Mouse (Mus musculus): Measurements from ENCODE around the gene Dusp22. TPM values are rescaled to one million over a fixed set of nuclear protein-coding genes. Genes with fewer than 3 reads are reported as not detected.

Dusp22 gene
- polyA plus RNA-seq, 1 experiment from 2014 or later, result 14.6 TPM

GRCm38 (mm10) chr13:30692644-30693385 is 33.0 kb downstream of the Dusp22 start:
- H3K4me1 ChIP-seq (ENCODE audit: insufficient read depth), result peaks cover 2% of the 10 kb centered on the region; the same call in 1 of the 2 replicates
- H3K27me3 ChIP-seq (ENCODE audit: insufficient read depth, low read length), result no peaks in the 10 kb centered on the region
- no peak overlapping the region for H3K27ac ChIP-seq (ENCODE audit: low read depth)
- H3K9me3 ChIP-seq (ENCODE audit: low read length), result no peaks in the 10 kb centered on the region
- TF ChIP-seq CTCF (IDR thresholded peaks at IDR 0.05; ENCODE audit: low read depth), result no peak
- TF ChIP-seq EP300 (IDR thresholded peaks at IDR 0.05; ENCODE audit: low read depth), result no peak
- H3K9ac ChIP-seq (replicated peaks), result no peak overlapping the region
- 0 out of 2 replicates have a peak, but pooled peaks cover 3% of the 10 kb centered on the region for H3K36me3 ChIP-seq (replicated peaks; ENCODE audit: insufficient read depth, low read length)
- H3K4me2 ChIP-seq (ENCODE audit: low read depth, low read length), result no peak overlapping the region
- WGBS (ENCODE audit: insufficient replicate concordance), result 73% methylated on average over 7 of the region's 7 CpGs
- ATAC-seq, result no peak
- no peak for DNase-seq
- H3K4me3 ChIP-seq (ENCODE audit: low read depth, low read length), result no peak overlapping the region

- 14% methylated on average over 1 of the region's 1 CpGs for WGBS (ENCODE audit: insufficient replicate concordance)
- H3K4me2 ChIP-seq (ENCODE audit: low read depth, low read length), result no peak overlapping the region
- H3K27ac ChIP-seq (ENCODE audit: low read depth), result no peak overlapping the region
- DNase-seq (no peak), ATAC-seq (no peak)
- H3K27me3 ChIP-seq (ENCODE audit: insufficient read depth, low read length), result no peaks in the 10 kb centered on the region
- H3K9ac ChIP-seq (replicated peaks), result no peak overlapping the region
- H3K4me1 ChIP-seq (ENCODE audit: insufficient read depth), result peaks cover 2% of the 10 kb centered on the region; the same call in 1 of the 2 replicates
- no peaks in the 10 kb centered on the region for H3K9me3 ChIP-seq (ENCODE audit: low read length)
- peaks cover 7% of the 10 kb centered on the region; the same call in 1 of the 2 replicates for H3K36me3 ChIP-seq (replicated peaks; ENCODE audit: insufficient read depth, low read length)
- no peak overlapping the region for H3K4me3 ChIP-seq (ENCODE audit: low read depth, low read length)
- no peak for TF ChIP-seq EP300 (IDR thresholded peaks at IDR 0.05; ENCODE audit: low read depth)
- no peak for TF ChIP-seq CTCF (IDR thresholded peaks at IDR 0.05; ENCODE audit: low read depth)
Measured at GRCm38 (mm10) chr13:30695232-30695631, 35.4 kb downstream of the Dusp22 start.

GRCm38 (mm10) chr13:30695890-30696289 is 36.1 kb downstream of the Dusp22 start:
- Histone ChIP-seq H3K27ac (ENCODE audit: low read depth) (peak overlapping the region; percentile 44; the same call in 1 of the 2 replicates), H3K9me3 (ENCODE audit: low read length) (no peaks in the 10 kb centered on the region), H3K4me1 (ENCODE audit: insufficient read depth) (peaks cover 2% of the 10 kb centered on the region; the same call in 1 of the 2 replicates), H3K4me2 (ENCODE audit: low read depth, low read length) (no peak overlapping the region), H3K27me3 (ENCODE audit: insufficient read depth, low read length) (no peaks in the 10 kb centered on the region), H3K36me3 (replicated peaks; ENCODE audit: insufficient read depth, low read length) (peaks cover 7% of the 10 kb centered on the region; the same call in 1 of the 2 replicates), H3K9ac (replicated peaks) (no peak overlapping the region), H3K4me3 (ENCODE audit: low read depth, low read length) (no peak overlapping the region)
- 52% methylated on average over 2 of the region's 2 CpGs for WGBS (ENCODE audit: insufficient replicate concordance)
- TF ChIP-seq EP300 (IDR thresholded peaks at IDR 0.05; ENCODE audit: low read depth) (no peak), CTCF (IDR thresholded peaks at IDR 0.05; ENCODE audit: low read depth) (no peak)
- DNase-seq (no peak), ATAC-seq (no peak)

GRCm38 (mm10) chr13:30697880-30698279 is 38.1 kb downstream of the Dusp22 start:
- Histone ChIP-seq H3K27ac (ENCODE audit: low read depth) (no peak overlapping the region), H3K27me3 (ENCODE audit: insufficient read depth, low read length) (no peaks in the 10 kb centered on the region), H3K36me3 (replicated peaks; ENCODE audit: insufficient read depth, low read length) (peaks cover 7% of the 10 kb centered on the region; the same call in 1 of the 2 replicates), H3K4me2 (ENCODE audit: low read depth, low read length) (no peak overlapping the region), H3K9ac (replicated peaks) (no peak overlapping the region), H3K4me3 (ENCODE audit: low read depth, low read length) (no peak overlapping the region), H3K4me1 (ENCODE audit: insufficient read depth) (peaks cover 2% of the 10 kb centered on the region; the same call in 1 of the 2 replicates), H3K9me3 (ENCODE audit: low read length) (no peaks in the 10 kb centered on the region)
- WGBS (ENCODE audit: insufficient replicate concordance), result 42% methylated on average over 5 of the region's 5 CpGs
- ATAC-seq (no peak), DNase-seq (no peak)
- TF ChIP-seq EP300 (IDR thresholded peaks at IDR 0.05; ENCODE audit: low read depth) (no peak), CTCF (IDR thresholded peaks at IDR 0.05; ENCODE audit: low read depth) (no peak)

- H3K27me3 ChIP-seq (ENCODE audit: insufficient read depth, low read length), result no peaks in the 10 kb centered on the region
- no peaks in the 10 kb centered on the region for H3K9me3 ChIP-seq (ENCODE audit: low read length)
- DNase-seq, result no peak
- ATAC-seq, result no peak
- no peak overlapping the region for H3K27ac ChIP-seq (ENCODE audit: low read depth)
- no peaks in the 10 kb centered on the region for H3K4me1 ChIP-seq (ENCODE audit: insufficient read depth)
- no peak overlapping the region for H3K9ac ChIP-seq (replicated peaks)
- TF ChIP-seq CTCF (IDR thresholded peaks at IDR 0.05; ENCODE audit: low read depth) (no peak), EP300 (IDR thresholded peaks at IDR 0.05; ENCODE audit: low read depth) (no peak)
- WGBS (ENCODE audit: insufficient replicate concordance), result 73% methylated on average over 5 of the region's 5 CpGs
- H3K4me2 ChIP-seq (ENCODE audit: low read depth, low read length), result no peak overlapping the region
- peaks cover 4% of the 10 kb centered on the region; the same call in 1 of the 2 replicates for H3K36me3 ChIP-seq (replicated peaks; ENCODE audit: insufficient read depth, low read length)
- H3K4me3 ChIP-seq (ENCODE audit: low read depth, low read length), result no peak overlapping the region
Measured at GRCm38 (mm10) chr13:30702695-30703094, 42.9 kb downstream of the Dusp22 start.

GRCm38 (mm10) chr13:30704246-30705095 is 44.7 kb downstream of the Dusp22 start:
- no peaks in the 10 kb centered on the region for H3K27me3 ChIP-seq (ENCODE audit: insufficient read depth, low read length)
- H3K36me3 ChIP-seq (replicated peaks; ENCODE audit: insufficient read depth, low read length), result 0 out of 2 replicates have a peak, but pooled peaks cover 4% of the 10 kb centered on the region
- WGBS (ENCODE audit: insufficient replicate concordance), result 74% methylated on average over 8 of the region's 8 CpGs
- no peak overlapping the region for H3K27ac ChIP-seq (ENCODE audit: low read depth)
- no peaks in the 10 kb centered on the region for H3K4me1 ChIP-seq (ENCODE audit: insufficient read depth)
- DNase-seq (no peak), ATAC-seq (no peak)
- no peak overlapping the region for H3K4me3 ChIP-seq (ENCODE audit: low read depth, low read length)
- no peaks in the 10 kb centered on the region for H3K9me3 ChIP-seq (ENCODE audit: low read length)
- TF ChIP-seq CTCF (IDR thresholded peaks at IDR 0.05; ENCODE audit: low read depth) (no peak), EP300 (IDR thresholded peaks at IDR 0.05; ENCODE audit: low read depth) (no peak)
- no peak overlapping the region for H3K9ac ChIP-seq (replicated peaks)
- no peak overlapping the region for H3K4me2 ChIP-seq (ENCODE audit: low read depth, low read length)
